Mouse (Mus musculus) stomach, postnatal 0 days (tissue): ENCODE measurements at regions not wholly inside any gene's neighbourhood (a gene's known extent, or its start where the extent isn't known, plus 50 kb on each side); places are given as distances from the start of the nearest gene placed in this dataset.

ENCODE experiments used
- ATAC-seq: fragments of 200-750 bp; cut with Nextera tagmentation; 2 replicates; pipeline ENCODE4 v1.8.0; 2017; ENCODE audit not compliant: low FRiP score, low TSS enrichment
- DNase-seq: peaks from one replicate; pipeline ENCODE4 v3.0.0-alpha.2; 2016; ENCODE audit warnings: low spot score
- H3K27ac ChIP-seq: fragments of 300-500 bp; sonication (generic); replicated peaks from 2 replicates; pipeline ENCODE4 v1.5.1; 2014; ENCODE audit warnings: mild to moderate bottlenecking, control low read depth
- H3K27me3 ChIP-seq: fragments of 300-500 bp; sonication (generic); 2 replicates; pipeline ENCODE4 v1.6.1; 2014; ENCODE audit warnings: low read length; ENCODE audit not compliant: control insufficient read depth, insufficient read depth
- H3K36me3 ChIP-seq: fragments of 300-500 bp; sonication (generic); 2 replicates; pipeline ENCODE4 v1.6.1; 2014; ENCODE audit warnings: low read length, mixed read lengths; ENCODE audit not compliant: control insufficient read depth, insufficient read depth
- H3K4me1 ChIP-seq: fragments of 300-500 bp; sonication (generic); replicated peaks from 2 replicates; pipeline ENCODE4 v1.6.1; 2014; ENCODE audit warnings: antibody characterized with exemption; ENCODE audit not compliant: control insufficient read depth, insufficient read depth
- H3K4me2 ChIP-seq: fragments of 300-500 bp; sonication (generic); replicated peaks from 2 replicates; pipeline ENCODE4 v1.6.1; 2014; ENCODE audit warnings: low read depth, mild to moderate bottlenecking, control low read depth, moderate library complexity
- H3K4me3 ChIP-seq: fragments of 300-500 bp; sonication (generic); 2 replicates; pipeline ENCODE4 v1.5.1; 2014; ENCODE audit warnings: low read depth, low read length, control low read depth
- H3K9ac ChIP-seq: fragments of 300-500 bp; sonication (generic); 2 replicates; pipeline ENCODE4 v1.6.1; 2014; ENCODE audit warnings: mild to moderate bottlenecking, low read length, control low read depth, mixed read lengths
- H3K9me3 ChIP-seq: fragments of 300-500 bp; sonication (generic); 2 replicates; pipeline ENCODE4 v1.6.1; 2016; ENCODE audit warnings: low read length; ENCODE audit not compliant: control insufficient read depth
- CTCF ChIP-seq: IDR thresholded peaks from 2 replicates; pipeline ENCODE4 v1.5.1; 2016; ENCODE audit warnings: antibody characterized with exemption, low read depth, mild to moderate bottlenecking, moderate library complexity
- EP300 ChIP-seq: optimal IDR thresholded peaks from 2 replicates; pipeline ENCODE3; 2016; ENCODE audit warnings: antibody characterized with exemption
- WGBS: fragments of 180-500 bp; shearing (Covaris S2); extraction: QIAGEN DNeasy Blood & Tissue Kit; methylation state at CpG from one replicate; pipeline ENCODE4 v1.1.7; 2014; 5-methylcytosine and 5-hydroxymethylcytosine counted together

- no peak for ATAC-seq
- no peak for DNase-seq
- TF ChIP-seq CTCF (no peak), EP300 (no peak)
- Histone ChIP-seq H3K4me3 (no peak overlapping the region), H3K27ac (no peak overlapping the region), H3K36me3 (no peaks in the 10 kb centered on the region), H3K9me3 (no peaks in the 10 kb centered on the region), H3K4me2 (no peak overlapping the region), H3K27me3 (no peaks in the 10 kb centered on the region), H3K4me1 (no peaks in the 10 kb centered on the region), H3K9ac (no peak overlapping the region)
- WGBS, result 53% methylated on average over 4 of the region's 4 CpGs
Observed at GRCm38 (mm10) chr6:100088576-100088975, 198.7 kb downstream of the Rybp start.

GRCm38 (mm10) chr6:100086807-100087206, 200.5 kb downstream of the Rybp start:
- ATAC-seq, result no peak
- WGBS, result 66% methylated on average over 7 of the region's 7 CpGs
- H3K4me1 ChIP-seq, result no peaks in the 10 kb centered on the region

GRCm38 (mm10) chr6:100085981-100086380, 201.3 kb downstream of the Rybp start:
- Histone ChIP-seq H3K27me3 (no peaks in the 10 kb centered on the region), H3K4me2 (no peak overlapping the region), H3K36me3 (no peaks in the 10 kb centered on the region), H3K4me3 (no peak overlapping the region), H3K27ac (no peak overlapping the region), H3K4me1 (no peaks in the 10 kb centered on the region), H3K9ac (no peak overlapping the region), H3K9me3 (no peaks in the 10 kb centered on the region)
- DNase-seq (no peak), ATAC-seq (no peak)
- TF ChIP-seq CTCF (no peak), EP300 (no peak)
- WGBS, result 74% methylated on average over 1 of the region's 1 CpGs

More at GRCm38 (mm10) chr6:100086807-100087206, 200.5 kb downstream of the Rybp start:
- Histone ChIP-seq H3K4me2 (no peak overlapping the region), H3K36me3 (no peaks in the 10 kb centered on the region), H3K4me3 (no peak overlapping the region), H3K9ac (no peak overlapping the region), H3K27me3 (no peaks in the 10 kb centered on the region), H3K27ac (no peak overlapping the region), H3K9me3 (no peaks in the 10 kb centered on the region)
- no peak for TF ChIP-seq CTCF
- no peak for TF ChIP-seq EP300
- DNase-seq, result no peak

- ATAC-seq, result no peak
- Histone ChIP-seq H3K4me1 (no peaks in the 10 kb centered on the region), H3K27ac (no peak overlapping the region), H3K9me3 (no peaks in the 10 kb centered on the region), H3K4me2 (no peak overlapping the region), H3K36me3 (no peaks in the 10 kb centered on the region), H3K9ac (no peak overlapping the region), H3K27me3 (no peaks in the 10 kb centered on the region), H3K4me3 (no peak overlapping the region)
- 92% methylated on average over 4 of the region's 4 CpGs for WGBS
- no peak for DNase-seq
- TF ChIP-seq CTCF, result no peak
- no peak for TF ChIP-seq EP300
Observed at GRCm38 (mm10) chr6:100083868-100084477, 203.3 kb downstream of the Rybp start.

- no peaks in the 10 kb centered on the region for H3K9me3 ChIP-seq
- H3K36me3 ChIP-seq, result no peaks in the 10 kb centered on the region
- no peak overlapping the region for H3K4me2 ChIP-seq
- H3K4me1 ChIP-seq, result no peaks in the 10 kb centered on the region
- no peak for ATAC-seq
- TF ChIP-seq CTCF (no peak), EP300 (no peak)
- H3K9ac ChIP-seq, result no peak overlapping the region
- H3K4me3 ChIP-seq, result no peak overlapping the region
- H3K27ac ChIP-seq, result no peak overlapping the region
- WGBS, result 52% methylated on average over 5 of the region's 5 CpGs
- no peak for DNase-seq
- no peaks in the 10 kb centered on the region for H3K27me3 ChIP-seq
Observed at GRCm38 (mm10) chr6:100083127-100083526, 204.2 kb downstream of the Rybp start.

GRCm38 (mm10) chr6:100074672-100075335, 212.5 kb downstream of the Rybp start:
- ATAC-seq, result peak; percentile 48; the same call in 1 of the 2 replicates
- Histone ChIP-seq H3K9me3 (no peaks in the 10 kb centered on the region), H3K27me3 (no peaks in the 10 kb centered on the region), H3K27ac (no peak overlapping the region), H3K9ac (no peak overlapping the region), H3K4me2 (no peak overlapping the region), H3K36me3 (no peaks in the 10 kb centered on the region), H3K4me3 (no peak overlapping the region), H3K4me1 (peaks cover 2% of the 10 kb centered on the region; the same call in 1 of the 2 replicates)
- DNase-seq, result peak; percentile 50
- TF ChIP-seq CTCF, result no peak
- no peak for TF ChIP-seq EP300
- WGBS, result 8% methylated on average over 10 of the region's 10 CpGs
